Mouse (Mus musculus) cerebellum, adult 9-11 months (tissue): ENCODE measurements around the gene Styxl1.

Experiments
- DNase-seq: peaks from one replicate; pipeline ENCODE4 v3.0.0; 2022

The Styxl1 gene

DNA sequence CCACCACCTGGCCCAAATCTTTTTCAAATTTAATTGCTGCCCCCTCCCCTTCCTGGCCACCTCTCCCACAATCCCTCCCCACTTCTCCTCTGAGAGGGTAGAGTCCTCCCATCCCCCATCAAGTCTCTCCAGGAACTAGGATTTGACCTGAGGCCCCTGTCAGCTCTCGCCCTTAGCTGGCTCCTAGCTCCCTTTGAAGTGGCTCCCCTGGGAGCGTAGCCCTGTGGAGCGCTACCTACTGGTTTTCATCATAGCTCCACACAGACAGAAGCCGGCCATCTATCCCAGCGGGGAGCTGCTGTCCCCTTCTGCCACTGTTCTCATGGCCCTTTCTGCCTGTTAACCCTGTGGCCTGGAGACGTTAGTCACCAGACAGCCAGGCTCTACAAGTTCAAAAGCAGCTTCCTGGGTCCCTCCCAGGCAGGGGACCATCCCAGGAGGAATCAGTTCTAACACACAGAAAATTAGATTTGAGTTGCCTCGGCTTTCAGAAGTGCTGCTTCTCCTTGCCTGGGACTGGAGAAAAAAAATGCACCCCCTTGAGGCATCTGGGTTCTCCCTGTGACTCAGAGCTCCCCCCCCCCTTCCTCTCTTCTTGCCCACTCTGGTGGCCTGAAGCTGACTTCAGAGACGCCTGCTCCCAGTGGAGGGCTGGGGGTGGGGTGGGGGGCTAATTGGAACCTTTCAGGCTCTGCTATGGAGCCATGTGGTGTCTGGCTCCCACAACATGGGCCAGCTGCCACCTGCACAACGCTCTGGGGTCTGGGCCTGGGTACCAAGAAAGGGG lies 53.5 kb downstream of the Styxl1 start:
- DNase-seq, result no peak

DNA sequence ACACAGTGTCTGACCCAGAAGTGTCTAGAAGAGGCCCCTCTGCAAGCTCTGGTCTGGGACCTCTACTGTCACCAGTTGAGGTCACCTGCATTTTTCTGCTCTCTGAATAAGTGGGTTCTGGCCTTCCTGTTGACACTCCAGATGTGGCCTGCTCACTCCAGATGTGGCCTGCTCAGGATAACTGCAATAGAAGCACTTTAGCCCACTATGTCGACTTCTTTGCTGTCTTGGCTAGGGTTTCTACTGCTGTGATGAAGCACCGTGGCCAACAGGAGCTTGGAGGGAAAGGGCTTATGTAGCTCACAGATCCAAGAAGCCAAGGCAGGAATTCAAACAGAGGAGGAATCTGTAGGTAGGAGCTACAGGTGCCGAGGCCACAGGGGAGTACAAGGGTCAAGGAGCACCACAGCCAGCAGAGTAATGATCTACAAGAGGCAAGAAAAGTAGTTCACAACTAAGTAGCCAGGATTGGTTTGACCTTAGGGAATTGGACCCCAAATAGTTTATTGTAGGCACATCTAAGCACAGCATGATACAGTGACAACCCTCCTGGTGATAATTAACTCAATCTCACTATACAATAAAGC lies 54.9 kb downstream of the Styxl1 start:
- DNase-seq, result no peak

DNA sequence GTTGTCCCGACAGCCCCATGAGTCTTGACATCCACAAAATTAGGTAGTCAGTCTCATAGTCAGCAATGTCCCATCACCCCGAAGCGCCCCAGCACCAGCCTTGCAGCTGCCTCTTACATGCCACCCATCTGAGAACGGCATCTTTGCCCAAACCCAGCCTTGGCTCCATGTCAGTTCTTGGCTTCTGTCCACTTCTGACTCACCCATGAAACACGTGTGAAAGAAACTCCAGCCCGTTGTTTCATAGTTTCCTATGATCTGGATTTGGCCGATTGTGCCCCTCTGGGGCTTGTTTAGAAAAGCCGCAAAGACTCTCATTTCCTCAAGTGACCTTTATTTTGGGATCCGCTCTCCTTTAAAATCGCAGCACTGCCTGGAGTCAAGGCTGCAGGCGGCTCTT lies 56.1 kb downstream of the Styxl1 start:
- no peak for DNase-seq

DNA sequence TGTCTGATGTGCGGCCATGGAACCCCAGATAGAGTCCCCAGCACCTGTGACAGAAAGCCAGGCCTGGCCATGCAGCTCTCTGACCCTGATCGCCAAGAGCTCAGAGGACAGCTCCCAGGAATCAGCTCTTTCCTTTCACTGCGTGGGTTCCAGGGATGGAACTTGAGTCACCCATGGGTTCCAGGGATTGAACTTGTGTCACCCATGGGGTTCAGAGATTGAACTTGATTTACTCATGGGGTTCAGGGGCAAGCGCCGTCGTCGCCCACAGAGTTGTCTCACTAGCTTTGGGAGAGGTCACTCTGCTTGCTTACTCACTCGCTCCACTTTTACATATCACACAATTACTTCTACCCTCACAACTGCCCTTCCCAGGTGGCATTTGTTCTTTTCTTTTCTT lies 57.1 kb downstream of the Styxl1 start:
- DNase-seq, result no peak

DNA sequence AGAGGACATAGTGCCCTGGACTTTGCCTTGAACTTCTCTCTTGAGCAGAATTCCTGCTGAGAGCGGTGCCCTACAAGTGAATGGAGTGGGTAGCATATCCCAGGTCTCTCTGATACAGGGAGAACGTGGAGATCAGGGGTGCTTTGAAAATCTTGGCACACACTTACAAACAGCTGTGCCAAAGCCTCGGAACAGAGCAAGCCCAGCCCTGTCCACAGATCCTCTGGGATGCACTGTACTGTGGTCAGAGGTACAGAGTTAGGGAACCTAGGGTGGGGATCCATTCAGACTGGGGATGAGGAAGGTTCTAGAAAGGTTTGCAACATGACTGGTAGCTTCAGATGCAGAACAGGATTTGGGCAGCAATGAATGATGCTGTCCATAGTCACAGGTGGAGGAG lies 58.1 kb downstream of the Styxl1 start:
- DNase-seq, result no peak

DNA sequence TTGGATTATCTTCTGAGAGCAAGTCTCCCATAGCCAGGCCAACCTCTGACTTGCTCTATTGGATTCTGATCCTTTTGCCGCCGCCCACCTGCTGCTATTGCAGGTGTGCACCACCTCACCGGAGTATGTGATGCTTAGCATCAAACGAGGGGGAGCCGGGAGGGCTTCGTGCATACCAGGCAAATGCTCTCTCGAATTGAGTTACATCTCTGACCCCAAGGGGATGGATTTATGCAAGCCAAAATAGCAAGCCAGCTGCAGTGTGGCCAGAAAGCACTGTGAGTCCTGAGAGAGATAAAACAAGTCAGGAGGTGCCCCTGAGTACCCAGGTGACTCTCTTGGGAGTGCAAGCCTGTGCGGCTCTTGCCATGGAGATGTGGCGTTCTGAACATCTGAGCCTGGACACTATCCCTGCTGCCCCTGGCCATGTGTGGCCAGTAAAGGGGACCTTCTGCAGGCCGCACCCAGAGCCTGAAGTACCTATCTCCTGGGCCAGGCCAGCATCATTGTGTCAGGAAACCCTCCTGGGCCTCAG lies 58.5 kb downstream of the Styxl1 start:
- no peak for DNase-seq

DNA sequence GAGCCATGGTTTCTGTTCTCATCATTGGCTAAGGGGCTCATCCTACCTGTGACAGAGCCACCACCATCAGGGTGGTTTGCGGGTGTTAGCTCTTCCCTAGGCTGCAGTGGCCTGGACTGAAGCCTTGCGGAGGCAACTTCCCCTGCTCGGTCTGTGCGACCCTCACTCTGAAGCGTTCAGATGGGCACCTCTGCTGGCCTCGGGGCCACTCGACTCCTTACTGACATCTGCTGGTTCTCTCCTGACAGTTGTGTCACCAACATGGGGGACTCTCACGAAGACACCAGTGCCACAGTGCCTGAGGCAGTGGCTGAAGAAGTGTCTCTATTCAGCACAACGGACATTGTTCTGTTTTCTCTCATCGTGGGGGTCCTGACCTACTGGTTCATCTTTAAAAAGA lies 62.6 kb downstream of the Styxl1 start:
- DNase-seq, result no peak

DNA sequence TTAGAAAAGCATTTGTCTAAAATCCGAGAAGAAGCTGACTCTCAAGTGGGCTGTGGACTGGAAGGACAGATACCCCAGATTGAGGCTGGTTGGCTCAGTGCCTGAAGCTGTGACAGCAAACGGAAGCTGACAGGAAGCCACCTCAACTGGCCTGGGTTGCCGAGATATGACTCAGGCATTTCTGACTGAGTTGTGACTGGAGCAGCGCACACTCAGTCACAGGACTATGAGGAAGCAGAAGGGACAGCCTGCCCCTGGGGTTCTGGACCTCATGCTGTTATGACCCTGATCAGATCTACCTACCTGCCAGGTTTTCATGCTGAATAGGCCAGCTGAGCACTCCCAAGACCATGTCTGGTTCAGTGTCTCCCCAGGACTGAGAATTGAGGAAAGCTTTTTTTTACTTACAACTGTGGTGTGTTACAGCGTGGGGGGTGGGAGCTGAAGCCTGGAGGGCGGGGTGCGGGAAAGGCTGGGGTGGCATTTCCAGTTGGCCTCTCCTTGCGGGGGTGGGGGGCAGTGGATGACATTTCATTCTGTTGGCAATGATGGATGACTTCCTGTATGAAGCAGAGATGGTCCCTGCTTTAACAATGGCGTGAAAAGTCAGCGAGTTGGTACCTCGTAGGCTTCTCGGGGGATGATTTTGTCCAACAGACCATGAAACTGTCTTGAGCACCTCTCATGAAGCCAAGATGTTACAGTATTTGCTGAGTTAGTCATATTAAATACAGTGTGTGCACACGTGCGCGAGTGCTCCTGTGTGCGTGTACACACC lies 64.6 kb downstream of the Styxl1 start:
- DNase-seq, result peak; percentile 58

DNA sequence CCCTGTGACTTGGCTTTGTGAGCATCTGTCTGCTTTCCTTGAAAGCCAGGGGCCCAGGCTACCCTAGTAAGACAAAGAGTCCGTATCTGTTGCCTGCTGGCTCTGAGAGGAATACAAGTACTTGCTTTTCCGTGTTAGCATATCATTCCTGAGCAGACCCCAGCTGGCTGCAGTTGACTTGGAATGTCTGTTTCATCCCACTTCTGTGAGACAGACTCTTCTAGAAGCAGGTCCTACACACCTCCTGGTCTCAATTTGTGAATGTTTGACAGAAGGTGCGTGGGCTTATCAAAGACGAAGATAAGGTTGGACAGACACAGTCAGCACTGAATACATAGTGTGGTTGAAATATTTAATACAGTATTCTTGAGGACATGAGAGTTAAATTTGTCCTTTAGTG lies 65.4 kb downstream of the Styxl1 start:
- DNase-seq, result no peak

DNA sequence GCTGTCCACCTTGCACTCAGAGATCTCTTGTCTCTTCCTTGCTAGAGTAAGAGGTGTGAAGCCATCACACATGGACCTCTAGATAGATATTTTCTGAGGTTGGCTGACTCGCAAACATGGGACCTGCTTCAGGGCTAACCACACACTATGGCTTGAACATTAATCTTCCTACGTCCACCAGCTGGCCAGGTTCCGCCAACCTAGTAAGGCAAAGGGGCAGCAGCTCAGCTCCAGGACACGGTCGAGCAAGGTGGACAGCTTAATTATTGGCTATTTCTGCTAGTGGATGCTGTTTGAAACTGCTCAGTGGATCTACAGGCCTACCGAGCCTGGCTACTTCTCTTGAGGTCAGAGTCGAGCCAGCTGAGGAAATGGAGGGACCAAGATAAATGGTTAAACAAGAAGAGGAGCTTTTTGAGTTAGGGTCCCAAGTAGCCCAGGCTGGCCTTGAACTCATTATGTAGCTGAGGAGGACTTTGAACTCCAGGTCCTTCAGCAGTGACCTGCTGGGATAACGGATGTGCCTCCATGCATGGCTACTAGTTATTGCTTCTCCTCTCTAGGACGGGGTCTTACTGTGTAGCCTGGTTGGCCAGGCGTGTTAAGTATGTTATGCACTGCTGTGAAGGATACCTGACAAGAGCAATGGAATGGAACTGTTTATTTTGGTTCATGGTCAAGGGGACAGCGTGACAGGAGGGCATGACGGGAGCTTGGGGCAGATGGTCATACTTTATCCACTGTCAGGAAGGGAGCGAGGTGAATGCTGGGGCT lies 66.4 kb downstream of the Styxl1 start:
- no peak for DNase-seq

DNA sequence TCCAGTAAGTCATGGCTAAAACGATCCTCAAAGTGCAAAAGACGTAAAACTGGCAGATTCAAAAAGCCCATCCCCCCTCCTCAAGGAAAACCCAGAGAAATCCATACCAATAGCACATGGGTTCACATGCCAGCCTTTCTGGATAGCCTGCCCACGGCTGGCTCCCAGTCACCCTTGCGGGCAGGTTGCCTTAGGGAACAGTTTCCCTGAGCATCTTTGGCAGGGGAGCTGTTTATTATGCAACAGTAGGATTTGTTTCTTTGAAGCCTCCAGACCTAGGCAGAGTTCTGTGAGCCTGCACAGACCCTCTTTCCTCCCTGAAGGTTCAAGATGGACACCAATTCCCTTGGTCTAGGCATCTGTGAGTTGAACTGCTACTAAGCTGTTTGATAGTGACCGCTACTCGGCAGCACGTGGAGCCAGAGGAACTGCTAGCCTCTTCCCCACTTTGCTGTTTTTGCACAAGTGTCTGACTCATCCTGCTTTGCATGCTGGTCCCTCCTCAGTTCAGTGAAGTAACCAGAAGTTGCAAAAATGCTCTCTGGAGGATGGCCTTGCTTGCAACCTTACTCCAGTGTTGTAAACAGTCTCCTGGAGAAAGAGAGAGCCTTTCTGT lies 67.5 kb downstream of the Styxl1 start:
- no peak for DNase-seq

DNA sequence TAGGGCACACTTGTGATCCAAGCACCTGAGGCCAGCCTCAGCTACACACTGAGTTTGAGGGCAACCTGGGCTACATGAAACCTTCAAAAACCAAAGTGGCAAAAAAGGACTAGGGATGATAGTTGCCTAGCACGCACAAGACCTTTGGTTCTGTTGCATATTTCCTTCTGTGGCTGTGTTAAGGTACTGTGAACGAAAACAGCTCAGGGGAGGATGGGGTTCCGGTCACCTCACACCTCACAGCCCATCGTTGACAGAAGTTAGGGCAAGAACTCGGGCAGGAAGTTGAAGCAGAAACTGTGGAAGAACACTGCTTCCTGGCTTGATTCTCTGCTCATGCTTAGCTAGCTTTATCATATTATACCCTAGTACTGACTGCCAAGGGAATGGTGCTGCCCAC lies 68.5 kb downstream of the Styxl1 start:
- no peak for DNase-seq

DNA sequence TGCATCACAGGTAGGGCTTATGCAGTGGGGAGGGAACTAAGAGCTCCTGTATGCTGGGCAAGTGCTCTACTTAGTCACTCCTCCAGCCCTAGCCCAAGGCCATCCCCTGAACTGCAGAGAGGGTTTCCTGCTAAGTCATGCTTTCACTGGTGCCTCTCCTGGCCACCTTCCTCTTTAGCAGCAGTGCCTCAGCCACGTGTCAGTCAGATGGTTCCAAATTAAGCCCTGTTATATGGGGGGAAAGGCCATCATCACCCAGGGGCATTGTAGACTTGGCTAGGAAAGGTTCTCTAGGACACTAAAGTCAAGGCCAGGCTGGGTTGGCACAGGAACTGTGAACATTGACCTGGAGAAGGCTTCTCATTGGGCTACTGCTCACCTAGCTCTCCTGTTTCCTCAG lies 70.3 kb downstream of the Styxl1 start:
- DNase-seq, result no peak

DNA sequence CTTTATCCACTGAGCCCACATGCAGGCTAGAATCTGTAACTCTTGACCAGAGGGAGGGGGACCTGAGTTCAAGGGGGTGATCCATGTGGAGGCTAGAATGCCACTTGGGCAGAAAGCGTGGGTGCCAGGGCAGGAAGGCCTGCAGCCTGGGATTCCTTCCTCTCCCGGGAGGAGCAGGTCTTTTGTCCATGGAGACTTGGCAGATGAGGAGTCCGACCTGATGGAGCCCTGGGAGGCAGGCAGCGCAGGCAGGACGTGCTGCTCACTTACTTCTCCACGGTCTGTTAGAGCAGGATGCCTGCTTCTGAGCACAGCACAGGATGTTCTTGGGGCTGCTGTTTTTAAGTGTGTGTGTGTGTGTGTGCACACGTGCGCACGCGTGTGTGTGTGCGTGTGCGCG lies 71.1 kb downstream of the Styxl1 start:
- DNase-seq, result no peak

DNA sequence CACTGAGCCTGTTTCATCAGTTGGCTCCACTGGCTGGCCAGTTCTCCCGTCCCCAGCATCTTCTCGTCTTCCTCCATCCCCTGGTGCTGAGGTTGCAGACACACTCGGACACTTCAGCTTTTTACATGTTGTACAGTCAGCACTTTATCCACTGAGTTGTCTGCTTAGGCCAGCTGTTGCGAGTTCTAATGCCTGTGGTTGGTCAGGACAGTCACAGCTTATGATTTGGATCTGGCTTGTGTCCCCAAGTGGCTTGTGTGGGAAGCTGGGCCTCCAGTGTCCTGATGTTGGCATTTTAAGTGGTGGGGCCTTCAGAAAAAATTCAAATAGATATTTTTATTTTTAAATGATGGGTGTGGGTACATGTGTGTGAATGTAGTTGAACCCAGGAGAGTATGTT lies 72.8 kb downstream of the Styxl1 start:
- no peak for DNase-seq

DNA sequence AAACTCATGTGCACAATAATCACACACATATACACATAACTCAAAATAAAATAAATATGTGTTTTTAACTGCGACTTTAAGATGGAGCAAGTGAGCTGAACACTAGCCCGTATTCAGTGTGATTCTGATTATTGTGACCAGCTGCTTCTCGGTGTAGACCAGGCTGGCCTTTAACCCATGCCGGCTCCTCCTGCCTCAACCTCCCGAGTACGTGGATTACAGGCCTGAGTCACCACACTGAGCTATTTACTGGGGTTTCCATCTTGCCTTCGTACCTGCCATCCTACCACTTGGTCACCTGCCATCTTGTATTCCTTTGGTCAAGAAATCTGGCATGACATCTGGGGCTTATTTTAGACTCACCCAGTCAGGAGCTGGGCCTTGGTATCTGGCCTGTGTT lies 74.8 kb downstream of the Styxl1 start:
- DNase-seq, result no peak

DNA sequence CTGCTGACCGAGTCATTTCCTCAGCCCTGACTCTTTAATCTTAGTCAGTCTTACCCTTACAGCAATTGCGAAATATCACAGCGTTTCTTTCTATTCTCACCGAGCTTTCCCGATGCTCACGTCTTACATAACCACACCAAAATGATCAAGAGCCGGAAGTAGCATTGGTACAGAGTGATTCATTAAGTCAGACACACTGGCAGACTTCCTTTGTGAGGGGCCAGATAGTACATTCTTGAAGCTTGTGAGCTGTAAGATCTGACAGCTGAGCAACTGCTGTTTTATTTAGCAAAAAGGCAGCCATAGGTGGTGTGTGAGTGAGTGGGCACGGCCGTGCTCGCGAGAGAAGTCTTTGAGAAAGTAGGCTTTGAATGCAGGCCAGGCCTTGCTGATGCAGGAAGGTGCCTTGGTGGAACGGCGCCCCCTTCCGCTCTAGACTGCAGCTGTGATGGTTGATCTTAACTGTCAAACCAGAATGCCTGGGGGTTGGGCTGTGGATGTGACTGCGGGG lies 75.4 kb downstream of the Styxl1 start:
- no peak for DNase-seq

DNA sequence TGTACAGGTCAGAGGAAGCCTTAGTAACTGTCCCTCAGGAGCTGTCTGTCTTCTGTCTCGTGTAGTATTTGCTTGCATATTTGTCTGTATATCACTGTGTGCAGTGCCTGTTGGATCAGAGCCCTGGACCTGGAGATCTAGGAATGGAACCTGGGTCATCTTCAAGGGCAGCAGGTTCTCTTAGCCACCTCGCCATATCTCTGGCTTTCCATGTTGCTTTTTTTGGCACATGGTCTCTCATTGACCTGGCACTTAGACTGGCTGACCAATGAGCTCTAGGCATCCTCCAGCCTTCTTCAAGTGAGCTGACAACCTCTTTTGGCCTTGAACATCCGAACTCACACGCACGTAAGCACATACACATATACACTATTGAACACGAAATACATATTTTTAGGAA lies 76.0 kb downstream of the Styxl1 start:
- no peak for DNase-seq

DNA sequence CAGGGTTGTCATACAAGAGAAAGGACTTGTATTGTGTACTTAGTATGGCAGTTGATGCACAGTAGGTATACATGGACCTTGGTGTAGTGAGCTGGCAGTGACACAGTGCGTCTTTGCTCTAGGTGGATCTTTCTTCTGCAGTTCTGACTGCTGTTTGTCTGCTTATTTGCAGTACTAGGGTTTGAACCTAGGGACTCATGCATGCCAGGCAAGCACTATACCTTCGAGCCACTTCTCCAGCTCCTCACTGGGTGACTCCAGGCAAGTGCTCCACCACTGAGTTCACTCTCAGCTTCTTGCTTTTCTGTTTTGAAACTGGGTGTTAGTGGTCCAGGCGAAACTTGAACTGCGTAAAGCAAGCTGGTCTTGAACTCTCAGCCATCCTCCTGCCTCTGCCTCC lies 76.6 kb downstream of the Styxl1 start:
- DNase-seq, result no peak

DNA sequence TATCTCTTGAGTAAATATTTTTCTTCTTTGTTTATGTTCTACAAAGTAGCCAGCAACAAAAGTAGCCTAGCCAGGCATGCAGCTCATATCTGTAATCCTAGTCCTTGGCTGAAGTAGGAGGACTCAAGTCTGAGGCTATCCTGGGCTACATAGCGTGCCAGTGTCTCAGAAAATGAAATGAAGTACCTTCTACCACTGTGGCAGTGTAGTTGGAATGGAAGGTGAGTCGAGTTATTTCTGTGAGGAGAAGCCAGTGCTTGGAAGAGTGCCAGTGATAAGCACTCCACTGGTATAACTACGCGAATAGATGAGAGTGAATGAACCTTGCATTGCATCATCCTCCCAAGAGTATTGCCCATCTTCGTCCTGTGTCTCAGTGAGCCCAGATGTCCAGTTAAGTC lies 80.5 kb downstream of the Styxl1 start:
- no peak for DNase-seq
